Comparison of ENCODE assay signal across 8 mouse cellular contexts in genomic region chr17:87447612-87448200, GRCm38 (mm10). TPM values are rescaled to one million over a fixed set of nuclear protein-coding genes. Genes with fewer than 3 reads are reported as not detected.
DNase-seq lines count a peak whose midpoint lies in the region; ATAC-seq and TF ChIP-seq lines count a peak whose summit lies in the region.

No protein-coding gene starts in this region.

- no peak for TF ChIP-seq CTCF in heart, adult 2 months (IDR thresholded peaks at IDR 0.05)
- no peak for TF ChIP-seq CTCF in embryonic fibroblast, embryonic 13.5 days (IDR thresholded peaks at IDR 0.05; ENCODE audit: borderline replicate concordance, insufficient read depth, low read length)
- no peak for TF ChIP-seq CTCF in stomach, postnatal 0 days (IDR thresholded peaks at IDR 0.05; ENCODE audit: low read depth)

- intact Hi-C loops in heart, adult 2 months (cut with DNase I): loop anchor here (2.0 to 10.0 kb wide), 4 partner anchors 55 to 483 kb away; partner anchors contain the start of gene Rhoq
- intact Hi-C loops in heart, postnatal 14 days (cut with DNase I): loop anchor here (2.0 to 5.0 kb wide), 4 partner anchors 83 to 133 kb away; no protein-coding TSS in a partner anchor

- no peaks in the 10 kb centered on the region for H3K9me3 ChIP-seq in limb, embryonic 14.5 days (ENCODE audit: control insufficient read depth, low read length)
- H3K9me3 ChIP-seq in stomach, postnatal 0 days (ENCODE audit: control insufficient read depth, low read length): no peaks in the 10 kb centered on the region

- H3K36me3 ChIP-seq in heart, adult 2 months (ENCODE audit: control insufficient read depth, insufficient read depth, low read length): peaks cover 17% of the 10 kb centered on the region
- peaks cover 3% of the 10 kb centered on the region; the same call in 1 of the 2 replicates for H3K36me3 ChIP-seq in limb, embryonic 14.5 days (ENCODE audit: control insufficient read depth, insufficient read depth, low read length)
- 0 out of 2 replicates have a peak, but pooled peaks cover 2% of the 10 kb centered on the region for H3K36me3 ChIP-seq in stomach, postnatal 0 days (ENCODE audit: control insufficient read depth, insufficient read depth, low read length)

- peak overlapping the region; percentile 76 for H3K4me3 ChIP-seq in heart, adult 2 months
- H3K4me3 ChIP-seq in embryonic fibroblast, embryonic 13.5 days (ENCODE audit: insufficient read depth, low read length): peak overlapping the region; percentile 41
- peak overlapping the region; percentile 86 for H3K4me3 ChIP-seq in limb, embryonic 14.5 days (replicated peaks; ENCODE audit: low read length)
- peak overlapping the region; percentile 97 for H3K4me3 ChIP-seq in stomach, postnatal 0 days (ENCODE audit: low read depth, low read length)

- WGBS in heart, adult 2 months: 70% methylated on average over 12 of the region's 12 CpGs
- WGBS in limb, embryonic 14.5 days: 43% methylated on average over 12 of the region's 12 CpGs
- 61% methylated on average over 12 of the region's 12 CpGs for WGBS in stomach, postnatal 0 days

- no peaks in the 10 kb centered on the region for H3K27me3 ChIP-seq in heart, adult 2 months (ENCODE audit: control insufficient read depth, insufficient read depth, low read length)
- H3K27me3 ChIP-seq in limb, embryonic 14.5 days (ENCODE audit: control insufficient read depth, insufficient read depth, low read length): no peaks in the 10 kb centered on the region
- H3K27me3 ChIP-seq in stomach, postnatal 0 days (ENCODE audit: control insufficient read depth, insufficient read depth, low read length): no peaks in the 10 kb centered on the region

- peak overlapping the region; percentile 100 for H3K27ac ChIP-seq in heart, adult 2 months
- 0 out of 2 replicates have a peak overlapping the region, but pooled peaks have one; percentile 24 for H3K27ac ChIP-seq in embryonic fibroblast, embryonic 13.5 days (ENCODE audit: insufficient read depth, low read length)
- H3K27ac ChIP-seq in limb, embryonic 14.5 days (replicated peaks; ENCODE audit: low read depth, low read length): peak overlapping the region; percentile 97
- peak overlapping the region; percentile 96; the same call in 1 of the 2 replicates for H3K27ac ChIP-seq in stomach, postnatal 0 days (replicated peaks)

- TF ChIP-seq POLR2A in heart, adult 2 months (IDR thresholded peaks at IDR 0.05; ENCODE audit: insufficient read depth, low read depth, low read length): no peak
- no peak for TF ChIP-seq POLR2A in embryonic fibroblast, embryonic 13.5 days (IDR thresholded peaks at IDR 0.05; ENCODE audit: low read depth, low read length)
- TF ChIP-seq POLR2A in limb, embryonic 14.5 days (IDR thresholded peaks at IDR 0.05; ENCODE audit: borderline replicate concordance, extremely low read depth, insufficient read depth, insufficient read length): no peak

- no peak for TF ChIP-seq EP300 in heart, adult 2 months (IDR thresholded peaks at IDR 0.05; ENCODE audit: insufficient read depth, low read depth, low read length)
- no peak for TF ChIP-seq EP300 in stomach, postnatal 0 days (optimal IDR thresholded peaks at IDR 0.05)

- H3K4me1 ChIP-seq in heart, adult 2 months (ENCODE audit: control insufficient read depth, insufficient read depth, low read length): peaks cover 7% of the 10 kb centered on the region
- H3K4me1 ChIP-seq in embryonic fibroblast, embryonic 13.5 days (ENCODE audit: control insufficient read depth, insufficient read depth, low read length): peaks cover 7% of the 10 kb centered on the region
- peaks cover 19% of the 10 kb centered on the region for H3K4me1 ChIP-seq in limb, embryonic 14.5 days (ENCODE audit: control insufficient read depth, insufficient read depth, low read length)
- no peaks in the 10 kb centered on the region; the same call in 1 of the 2 replicates for H3K4me1 ChIP-seq in stomach, postnatal 0 days (replicated peaks; ENCODE audit: control insufficient read depth, insufficient read depth)

- H3K9ac ChIP-seq in heart, adult 2 months (ENCODE audit: low read depth, low read length): peak overlapping the region; percentile 62
- peak overlapping the region; percentile 96 for H3K9ac ChIP-seq in limb, embryonic 14.5 days (ENCODE audit: low read depth, low read length, severe bottlenecking)
- H3K9ac ChIP-seq in stomach, postnatal 0 days (ENCODE audit: low read length): peak overlapping the region; percentile 74

- H3K79me2 ChIP-seq in heart, adult 2 months (replicated peaks; ENCODE audit: control insufficient read depth, insufficient read depth, low read length): peaks cover 3% of the 10 kb centered on the region; the same call in 1 of the 2 replicates

- no peak for DNase-seq in heart, adult 2 months
- no peak for DNase-seq in heart, postnatal 14 days
- peak; percentile 24 to 39 for DNase-seq in B cell, adult 2 months
- no peak for DNase-seq in limb, embryonic 14.5 days (ENCODE audit: low spot score)
- DNase-seq in stomach, postnatal 0 days (ENCODE audit: low spot score): no peak
- DNase-seq in embryo, embryonic 10 days (ENCODE audit: low spot score): no peak
- DNase-seq in urinary bladder, postnatal 10 days (ENCODE audit: low spot score): no peak

- H3K4me2 ChIP-seq in limb, embryonic 14.5 days (replicated peaks; ENCODE audit: low read depth, low read length, severe bottlenecking): peak overlapping the region; percentile 63
- peak overlapping the region; percentile 78 for H3K4me2 ChIP-seq in stomach, postnatal 0 days (replicated peaks; ENCODE audit: low read depth)

- ATAC-seq in limb, embryonic 14.5 days (ENCODE audit: low FRiP score, low read depth): no peak
- ATAC-seq in stomach, postnatal 0 days (ENCODE audit: low FRiP score, low TSS enrichment): no peak

RNA-seq across cellular contexts. Expression of gene Calm2, which starts 1.0 kb away (rescaled TPM):
- 100 to 1,000 TPM; 132 to 145 TPM for total RNA-seq in heart, adult 2 months (2021)
- 36.7 and 86.5 TPM in 2 replicates for polyA plus RNA-seq in heart, adult 2 months (2012; rRNA removed)
- 100 to 1,000 TPM; 179 to 185 TPM for total RNA-seq in heart, postnatal 14 days (2021)
- 1,045 and 1,155 TPM in 2 replicates for polyA plus RNA-seq in embryonic fibroblast, embryonic 13.5 days (2011; ENCODE audit: insufficient read length, low read depth, missing spikeins)
- 385 and 537 TPM in 2 replicates for polyA plus RNA-seq in limb, embryonic 14.5 days (2012; rRNA removed)
- 933 and 956 TPM in 2 replicates for polyA plus RNA-seq in limb, embryonic 14.5 days (2014; fragmentation: Nextera tagmentation; extraction: Ambion mirVana)
- 781 and 848 TPM in 2 replicates for polyA plus RNA-seq in stomach, postnatal 0 days (2015; fragmentation: Nextera tagmentation; extraction: Ambion mirVana)

RNA-seq across cellular contexts. Expression of gene Stpg4, which starts 20.2 kb away (rescaled TPM):
- not detected for total RNA-seq in heart, adult 2 months (2021)
- polyA plus RNA-seq in heart, adult 2 months (2012; rRNA removed): 0.27 TPM in 1 of 2 replicates, not detected in the other
- total RNA-seq in heart, postnatal 14 days (2021): not detected
- not detected in 2 replicates for polyA plus RNA-seq in embryonic fibroblast, embryonic 13.5 days (2011; ENCODE audit: insufficient read length, low read depth, missing spikeins)
- polyA plus RNA-seq in limb, embryonic 14.5 days (2012; rRNA removed): not detected in 2 replicates
- polyA plus RNA-seq in limb, embryonic 14.5 days (2014; fragmentation: Nextera tagmentation; extraction: Ambion mirVana): not detected in 2 replicates
- polyA plus RNA-seq in stomach, postnatal 0 days (2015; fragmentation: Nextera tagmentation; extraction: Ambion mirVana): not detected in 2 replicates

Comparison
In these comparisons a context has a peak if more than half of its experiments do, and no peak if none do; other contexts are left out.
1. DNase-seq: peak in B cell, adult 2 months (2 of 2); none in heart, adult 2 months (0 of 2), heart, postnatal 14 days (0 of 2), limb, embryonic 14.5 days (single experiment), stomach, postnatal 0 days (single experiment), embryo, embryonic 10 days (single experiment) and urinary bladder, postnatal 10 days (single experiment).
2. H3K27ac ChIP-seq: peak in every context shown above with its lines; median percentile 100 in heart, adult 2 months; 97 in limb, embryonic 14.5 days; 96 in stomach, postnatal 0 days; 24 in embryonic fibroblast, embryonic 13.5 days.
3. H3K4me3 ChIP-seq: peak in every context shown above with its lines; median percentile 97 in stomach, postnatal 0 days; 86 in limb, embryonic 14.5 days; 76 in heart, adult 2 months; 41 in embryonic fibroblast, embryonic 13.5 days.
4. Peak in every context shown above with its lines, with median percentiles within 50 percentile points of each other: H3K9ac ChIP-seq.